Mouse (Mus musculus) gastrocnemius, postnatal 36 days (tissue): ENCODE measurements at regions not wholly inside any gene's neighbourhood (a gene's known extent, or its start where the extent isn't known, plus 50 kb on each side); places are given as distances from the start of the nearest gene placed in this dataset.
A peak's percentile ranks its signal among the peaks of the same experiment; 100 is the strongest.
"Not testable (repeated sequence)": the region's sequence is repeated elsewhere in the genome, so short reads cannot be mapped to it uniquely, and the experiment has no call there.

Experiments
- DNase-seq, 2 experiments: peaks; one replicate each; pipeline ENCODE4 v3.0.0; 2022
- intact Hi-C: fragments of 180-260 bp; cut with DNase I; formaldehyde crosslinking; loops from one replicate; pipeline ENCODE4 v1.15.1; 2025

DNA sequence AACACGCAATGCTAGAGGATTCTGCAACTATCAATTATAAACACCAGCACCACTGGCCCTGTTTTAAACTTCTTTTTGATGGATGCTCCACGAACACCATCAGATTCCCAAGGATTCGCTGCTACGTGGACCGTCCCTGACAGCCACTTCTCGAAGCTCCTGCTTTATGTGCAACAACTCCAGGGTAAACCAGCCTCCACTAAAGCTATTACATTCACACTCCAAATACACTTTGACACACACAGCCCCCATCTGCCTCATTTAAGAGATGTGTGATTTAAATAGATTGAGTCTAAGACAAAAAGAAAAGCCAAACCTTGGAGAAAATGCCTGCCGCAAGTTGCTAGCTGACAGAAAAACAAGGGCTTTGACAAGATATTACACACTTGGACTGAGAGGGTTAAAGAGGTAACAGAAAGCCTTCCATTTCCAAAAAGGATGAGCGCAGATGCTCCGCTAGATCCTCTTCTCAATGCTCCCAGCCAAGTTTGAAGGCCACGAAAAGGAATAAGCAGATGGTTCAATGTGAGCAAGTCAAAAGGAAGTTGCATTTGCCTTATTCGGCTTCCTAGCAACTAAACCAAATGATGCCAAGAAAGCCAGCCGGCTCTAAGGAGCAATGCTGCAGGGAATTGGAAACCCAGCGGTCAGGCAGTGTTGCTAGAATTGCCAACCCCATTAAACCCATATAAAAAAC lies 54.0 kb upstream of the Cnep1r1 start:
- no peak for DNase-seq
- intact Hi-C loops = no loop called here

GRCm38 (mm10) chr8:88059107-88059506 lies 59.5 kb upstream of the Cnep1r1 start:
- intact Hi-C loops = not testable (repeated sequence)

DNA sequence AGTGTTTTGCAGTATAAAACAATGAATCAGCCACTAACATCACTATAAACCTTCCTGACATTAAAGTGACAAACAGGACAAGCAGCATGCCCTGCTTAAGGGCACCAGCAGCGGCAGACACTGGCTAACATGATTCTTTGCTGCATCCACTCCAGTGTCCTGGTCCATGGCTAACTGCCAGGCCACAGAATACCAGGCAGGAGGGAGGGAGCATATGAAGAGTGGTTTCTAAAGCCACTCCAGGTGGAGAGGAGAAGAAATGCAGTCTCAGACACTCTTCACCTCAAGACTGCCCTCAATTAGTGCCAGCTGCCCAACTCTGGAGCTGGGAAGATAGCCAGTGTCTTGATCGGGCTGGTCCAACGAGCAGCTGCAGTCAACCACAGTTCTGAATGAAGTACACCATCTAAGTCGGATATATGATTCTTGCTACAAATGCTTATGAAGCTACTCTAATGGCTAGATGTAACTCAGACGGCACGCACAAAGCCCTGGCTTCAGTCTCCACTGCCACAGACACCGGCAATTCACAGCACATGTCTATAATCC lies 60.8 kb upstream of the Cnep1r1 start:
- no peak for DNase-seq
- intact Hi-C loops = no loop called here

More at GRCm38 (mm10) chr8:88059107-88059506, 59.5 kb upstream of the Cnep1r1 start:
- DNase-seq = not testable (repeated sequence)

DNA sequence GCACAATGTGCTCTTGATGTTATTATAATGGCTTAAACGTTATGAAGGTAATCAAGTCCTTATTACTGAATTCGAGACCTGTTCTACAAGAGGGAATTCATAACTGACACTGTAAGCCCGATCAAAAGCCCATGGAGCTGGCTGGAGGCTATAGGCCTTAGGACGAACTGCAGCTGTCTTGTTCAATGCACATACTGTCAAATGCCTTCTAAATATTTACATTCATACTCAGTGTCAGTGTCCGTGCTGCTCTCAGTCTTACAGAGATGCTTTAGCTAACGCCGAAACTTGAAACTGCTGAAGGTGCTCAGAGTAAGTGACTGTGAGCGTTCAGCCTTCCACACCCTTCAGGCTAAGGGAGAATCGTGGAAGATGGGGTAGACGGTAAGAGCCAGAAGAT lies 67.9 kb upstream of the Cnep1r1 start:
- DNase-seq = no peak
- intact Hi-C loops = no loop called here

DNA sequence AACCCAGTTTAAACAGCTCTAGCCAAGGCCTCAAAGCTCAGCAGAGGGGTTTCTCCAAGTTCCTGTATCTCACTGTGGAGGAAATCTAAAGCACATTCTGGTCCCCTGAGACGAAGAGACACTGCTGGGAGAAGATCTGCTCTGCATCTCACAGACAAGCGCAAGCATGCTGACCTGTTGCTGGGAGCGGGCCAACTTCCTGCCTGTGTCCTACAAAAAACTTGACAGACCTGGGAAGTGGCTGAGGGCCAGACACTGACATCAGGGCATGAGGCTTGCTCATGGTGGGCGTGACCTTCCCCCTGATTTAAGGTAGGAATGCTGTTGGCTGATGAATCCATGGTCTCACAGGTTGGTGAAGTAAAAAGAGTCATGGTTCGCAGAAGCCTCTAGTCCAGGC lies 69.5 kb upstream of the Cnep1r1 start:
- DNase-seq = no peak

DNA sequence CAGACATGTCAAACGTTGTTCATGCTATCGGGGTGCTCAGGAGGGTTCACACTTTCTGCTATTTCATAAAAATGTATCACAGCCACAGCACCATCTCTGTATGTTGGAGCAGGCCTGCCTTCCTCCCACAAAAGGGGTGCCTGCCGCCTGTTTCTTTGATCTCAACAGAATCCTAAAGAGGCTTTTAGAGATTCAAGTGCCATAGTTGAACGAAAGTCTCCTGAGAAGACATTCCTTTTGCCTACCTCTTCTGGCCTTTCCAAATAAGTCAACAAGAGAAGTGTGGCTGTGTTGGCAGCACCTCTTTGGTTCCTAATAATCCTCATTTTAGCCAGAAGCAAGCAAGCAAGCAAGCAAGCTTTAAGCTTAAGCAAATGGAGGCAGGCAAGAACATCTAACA lies 72.6 kb upstream of the Cnep1r1 start:
- no peak for DNase-seq
- intact Hi-C loops = no loop called here

More for the DNA sequence above, 69.5 kb upstream of the Cnep1r1 start:
- intact Hi-C loops = no loop called here

DNA sequence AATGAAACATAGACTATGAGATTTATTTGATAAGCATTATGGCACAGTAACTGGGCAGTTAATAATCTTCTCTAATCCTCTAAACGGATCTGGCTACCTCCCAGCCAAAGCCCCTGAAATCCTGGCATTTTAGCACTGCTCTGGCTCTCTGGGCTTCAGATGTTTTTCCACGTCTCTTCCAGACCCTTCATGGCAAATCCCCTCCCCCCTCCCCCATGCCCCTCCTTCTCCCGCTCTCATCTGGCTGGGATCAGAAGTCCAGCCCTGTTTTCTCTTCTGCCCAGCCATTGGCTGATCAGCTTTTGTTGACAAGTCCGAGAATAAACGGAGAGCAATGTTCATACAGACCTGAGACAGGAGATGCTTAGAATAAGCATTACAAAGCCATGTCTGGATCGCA lies 79.3 kb upstream of the Cnep1r1 start:
- intact Hi-C loops = no loop called here
- no peak for DNase-seq

GRCm38 (mm10) chr8:88037994-88038393 lies 78.6 kb upstream of the Zfp423 start:
- no peak for DNase-seq
- intact Hi-C loops = no loop called here

GRCm38 (mm10) chr8:88033054-88033453 lies 73.7 kb upstream of the Zfp423 start:
- intact Hi-C loops = no loop called here
- DNase-seq = no peak

GRCm38 (mm10) chr8:88024496-88024895 lies 65.1 kb upstream of the Zfp423 start:
- intact Hi-C loops = loop anchor here (5.0 kb wide), 1 partner anchor 62 kb away; no protein-coding TSS in a partner anchor

GRCm38 (mm10) chr8:88023423-88023822 lies 64.0 kb upstream of the Zfp423 start:
- DNase-seq = no peak
- intact Hi-C loops = loop anchor here (5.0 kb wide), 1 partner anchor 61 kb away; no protein-coding TSS in a partner anchor

More at GRCm38 (mm10) chr8:88024496-88024895, 65.1 kb upstream of the Zfp423 start:
- no peak for DNase-seq

GRCm38 (mm10) chr8:88022776-88023385 lies 63.5 kb upstream of the Zfp423 start:
- intact Hi-C loops = loop anchor here (5.0 kb wide), 1 partner anchor 61 kb away; no protein-coding TSS in a partner anchor
- no peak for DNase-seq

DNA sequence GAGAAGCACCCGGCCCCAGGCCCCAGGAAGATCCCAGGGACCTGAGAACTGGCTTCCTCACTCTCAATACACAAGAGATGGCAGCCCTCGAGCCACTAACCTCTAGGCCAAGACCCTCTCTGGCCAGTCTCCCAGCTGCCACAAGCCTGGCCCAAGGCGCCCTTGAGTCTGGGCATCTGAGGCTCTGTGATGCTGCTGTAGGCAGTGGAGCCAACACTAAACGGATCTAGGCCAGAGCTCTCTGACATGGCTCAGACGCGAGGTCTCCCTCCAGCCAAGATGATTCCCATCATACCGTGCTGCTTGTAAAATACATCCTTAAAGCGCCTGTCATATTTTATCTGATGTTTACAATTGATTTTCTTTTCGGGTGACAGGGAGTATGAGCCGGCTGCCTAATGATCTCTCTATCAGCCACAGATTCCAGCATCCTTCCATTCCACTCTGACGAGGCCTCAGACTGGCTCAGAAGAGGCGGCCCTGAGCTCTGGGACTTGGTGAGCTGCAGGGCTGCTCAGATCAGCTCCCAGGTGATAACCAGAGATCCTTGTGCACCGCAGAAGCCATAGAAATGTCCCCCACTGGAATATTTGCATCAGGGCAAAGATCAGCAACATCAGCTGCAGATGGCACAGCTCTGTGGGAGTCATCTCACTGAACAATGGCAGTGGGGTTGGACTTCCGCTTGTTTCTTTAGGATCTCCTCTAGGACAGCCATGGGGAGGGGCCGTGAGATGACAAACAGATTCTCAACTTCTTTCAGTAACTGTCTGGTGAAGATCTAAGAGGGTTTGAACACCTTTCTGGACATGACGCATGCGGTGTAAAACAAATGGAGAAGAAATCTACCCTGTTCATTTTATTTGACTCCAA lies 60.1 kb upstream of the Zfp423 start:
- no peak for DNase-seq
- intact Hi-C loops = loop anchor here (5.0 kb wide), 2 partner anchors 57 to 422 kb away; no protein-coding TSS in a partner anchor

- intact Hi-C loops = loop anchor here (5.0 kb wide), 1 partner anchor 421 kb away; no protein-coding TSS in a partner anchor
- DNase-seq = no peak
Observed at GRCm38 (mm10) chr8:88018494-88018893, 59.1 kb upstream of the Zfp423 start.

GRCm38 (mm10) chr8:88012177-88012825 lies 52.9 kb upstream of the Zfp423 start:
- intact Hi-C loops = loop anchor here (5.0 kb wide), 1 partner anchor 370 kb away; no protein-coding TSS in a partner anchor
- DNase-seq = no peak

- DNase-seq = peak in 1 of 2 experiments; percentile 30
- intact Hi-C loops = loop anchor here (5.0 kb wide), 1 partner anchor 368 kb away; no protein-coding TSS in a partner anchor
Observed at GRCm38 (mm10) chr8:88010566-88010965, 51.2 kb upstream of the Zfp423 start.

- DNase-seq = no peak
- intact Hi-C loops = loop anchor here (5.0 kb wide), 1 partner anchor 368 kb away; no protein-coding TSS in a partner anchor
Observed at GRCm38 (mm10) chr8:88009878-88010277, 50.5 kb upstream of the Zfp423 start.
